Mouse (Mus musculus) ES-Bruce4 (cell line): ENCODE data around the gene Coro1b. TPM values are rescaled to one million over a fixed set of nuclear protein-coding genes. Genes with fewer than 3 reads are reported as not detected.

ENCODE experiments used
- H3K27ac ChIP-seq: 2 replicates; pipeline ENCODE4 v1.5.1; 2012; ENCODE audit warnings: low read length, inconsistent platforms; ENCODE audit not compliant: insufficient read depth
- H3K27me3 ChIP-seq: 2 replicates; pipeline ENCODE4 v1.6.1; 2012; ENCODE audit warnings: mild to moderate bottlenecking, low read length, inconsistent platforms; ENCODE audit not compliant: control insufficient read depth, poor library complexity, insufficient read depth, severe bottlenecking
- H3K36me3 ChIP-seq: 2 replicates; pipeline ENCODE4 v1.6.1; 2012; ENCODE audit warnings: inconsistent platforms, mild to moderate bottlenecking, low read length, moderate library complexity; ENCODE audit not compliant: control insufficient read depth, poor library complexity, insufficient read depth, severe bottlenecking
- H3K4me1 ChIP-seq: one replicate; pipeline ENCODE4 v1.8.1; 2011; ENCODE audit warnings: low read length; ENCODE audit not compliant: control insufficient read depth, insufficient read depth
- H3K4me3 ChIP-seq: 2 replicates; pipeline ENCODE4 v1.5.1; 2011; ENCODE audit warnings: low read depth, mild to moderate bottlenecking, low read length
- H3K9ac ChIP-seq: 2 replicates; pipeline ENCODE4 v1.6.1; 2012; ENCODE audit warnings: low read depth, mild to moderate bottlenecking, inconsistent platforms; ENCODE audit not compliant: poor library complexity, severe bottlenecking
- H3K9me3 ChIP-seq: replicated peaks from 2 replicates; pipeline ENCODE4 v1.6.1; 2012; ENCODE audit warnings: mild to moderate bottlenecking, low read length, inconsistent platforms; ENCODE audit not compliant: control insufficient read depth, poor library complexity, insufficient read depth, severe bottlenecking
- CTCF ChIP-seq: IDR thresholded peaks from one replicate; pipeline ENCODE4 v1.8.1; 2011; ENCODE audit warnings: low read depth, low read length
- EP300 ChIP-seq: IDR thresholded peaks from 2 replicates; pipeline ENCODE4 v1.6.1; 2011; ENCODE audit warnings: low read depth, low read length; ENCODE audit not compliant: insufficient read depth
- POLR2A ChIP-seq: IDR thresholded peaks from one replicate; pipeline ENCODE4 v1.8.1; 2011; ENCODE audit warnings: low read length; ENCODE audit not compliant: insufficient read depth
- polyA plus RNA-seq: library from polyadenylated mRNA; stranded (reverse); fragments of >200 nt; gene quantifications from 2 replicates; pipeline ENCODE4 v1.2.4, GENCODE M21; 2011; ENCODE audit warnings: low read depth; ENCODE audit not compliant: missing spikeins, insufficient read depth, insufficient read length

The Coro1b gene
- polyA plus RNA-seq, 1 experiment, result 88.1 TPM

DNA sequence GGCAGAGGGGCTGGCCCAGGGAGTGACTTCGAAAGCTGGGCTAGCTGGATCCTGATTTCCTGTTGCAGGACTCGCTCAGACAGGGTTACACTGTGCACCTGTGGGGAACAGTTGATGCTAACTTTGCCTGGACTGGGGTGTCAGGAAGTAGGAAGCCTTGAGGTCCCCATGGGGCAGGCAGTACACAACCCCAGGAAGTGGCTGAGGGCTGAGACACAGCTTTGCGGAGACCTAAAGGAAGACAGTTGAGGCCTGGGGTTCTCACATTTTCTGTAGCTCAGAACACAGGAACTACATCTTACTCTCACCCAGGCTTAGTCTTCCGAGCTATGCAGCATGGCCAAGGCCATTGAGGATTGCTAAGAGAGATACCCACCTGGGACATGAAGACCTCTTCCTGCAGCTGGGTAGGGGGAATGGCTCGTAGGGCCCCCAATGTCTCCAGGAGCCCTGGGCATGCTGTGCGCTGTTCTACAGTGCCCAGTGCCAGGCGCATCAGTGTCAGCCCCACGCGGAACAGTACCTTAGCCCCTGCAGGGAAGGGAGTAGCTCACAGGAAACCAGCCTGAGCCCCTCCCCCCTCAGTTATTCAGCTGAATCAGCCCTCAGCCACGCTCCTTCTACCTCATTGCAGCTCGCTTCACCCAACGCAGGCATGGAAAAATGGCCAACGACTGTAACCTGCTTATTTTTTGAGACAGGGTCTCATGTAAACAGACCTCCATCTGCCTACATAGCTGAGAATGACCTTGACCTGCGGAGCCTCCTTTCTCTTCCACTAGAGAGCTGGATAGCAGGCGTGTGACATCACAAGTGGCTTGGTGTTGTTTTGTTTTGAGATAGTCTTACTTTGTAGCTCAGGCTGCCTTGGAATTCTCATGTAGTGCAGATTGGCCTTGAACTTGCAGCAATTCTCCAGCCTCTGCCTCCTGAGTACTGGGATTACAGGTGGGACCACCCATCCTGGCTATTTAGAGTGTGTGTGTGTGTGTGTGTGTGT is 36.9 kb downstream of the Coro1b start:
- no peaks in the 10 kb centered on the region for H3K36me3 ChIP-seq
- H3K4me1 ChIP-seq, result peaks cover 3% of the 10 kb centered on the region
- H3K4me3 ChIP-seq, result no peak overlapping the region
- H3K9ac ChIP-seq, result no peak overlapping the region
- no peak for TF ChIP-seq POLR2A
- TF ChIP-seq CTCF, result no peak
- no peak for TF ChIP-seq EP300
- H3K9me3 ChIP-seq, result no peaks in the 10 kb centered on the region
- H3K27ac ChIP-seq, result no peak overlapping the region
- H3K27me3 ChIP-seq, result no peaks in the 10 kb centered on the region

DNA sequence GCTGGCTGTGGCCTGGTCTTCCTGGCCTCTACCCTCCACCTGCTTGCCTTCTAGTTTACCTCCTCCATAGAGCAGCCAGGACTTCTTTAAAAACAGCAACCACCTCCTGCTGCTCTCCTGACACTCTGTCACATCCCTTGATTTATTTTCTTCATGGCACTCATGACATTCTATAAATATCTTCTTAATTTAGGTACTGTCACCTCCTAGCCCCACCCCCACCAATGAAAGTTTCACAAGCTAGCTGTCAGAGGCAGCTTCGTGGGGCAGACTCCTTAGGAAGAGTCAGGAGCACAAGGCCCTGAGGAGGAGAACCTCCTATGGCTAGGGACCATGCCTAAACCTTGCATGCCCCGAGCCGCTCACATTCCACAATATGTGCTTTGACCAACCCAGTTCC is 38.9 kb downstream of the Coro1b start:
- Histone ChIP-seq H3K27ac (no peak overlapping the region), H3K4me3 (no peak overlapping the region), H3K4me1 (peaks cover 3% of the 10 kb centered on the region), H3K27me3 (no peaks in the 10 kb centered on the region), H3K9me3 (no peaks in the 10 kb centered on the region), H3K9ac (no peak overlapping the region), H3K36me3 (no peaks in the 10 kb centered on the region)
- no peak for TF ChIP-seq EP300
- no peak for TF ChIP-seq POLR2A
- no peak for TF ChIP-seq CTCF

DNA sequence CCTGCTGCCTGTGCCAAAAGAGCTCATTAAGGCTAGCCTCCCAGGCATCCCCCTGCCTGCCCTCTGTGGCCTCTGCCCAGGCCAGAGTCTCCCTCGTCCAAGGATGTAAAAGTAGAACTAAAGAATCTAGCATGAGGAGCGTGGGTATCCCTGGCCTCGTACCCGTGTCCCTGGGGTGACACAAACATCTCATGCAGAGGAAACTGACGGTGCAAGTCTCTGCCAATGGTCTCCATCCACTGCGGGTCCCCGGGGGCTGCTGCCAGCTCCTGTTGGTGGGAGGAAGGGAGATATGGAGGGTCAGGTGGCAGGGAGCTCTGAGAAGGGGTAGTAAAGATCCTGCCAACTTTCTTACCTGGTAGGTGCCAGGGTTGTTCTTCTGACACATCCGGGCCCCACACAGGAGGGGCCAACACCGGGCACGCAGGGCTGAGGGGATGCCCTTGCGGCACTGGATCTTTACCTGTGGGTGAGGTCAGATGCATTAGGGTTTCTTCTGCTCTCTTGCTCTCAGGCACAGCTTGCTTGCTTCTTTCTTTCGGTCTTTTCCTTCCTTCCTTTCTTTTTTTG is 40.7 kb downstream of the Coro1b start:
- no peak overlapping the region for H3K9ac ChIP-seq
- H3K27me3 ChIP-seq, result no peaks in the 10 kb centered on the region
- no peak overlapping the region for H3K27ac ChIP-seq
- peaks cover 3% of the 10 kb centered on the region for H3K4me1 ChIP-seq
- H3K9me3 ChIP-seq, result no peaks in the 10 kb centered on the region
- TF ChIP-seq CTCF (no peak), POLR2A (no peak), EP300 (no peak)
- H3K4me3 ChIP-seq, result no peak overlapping the region
- H3K36me3 ChIP-seq, result peaks cover 10% of the 10 kb centered on the region

DNA sequence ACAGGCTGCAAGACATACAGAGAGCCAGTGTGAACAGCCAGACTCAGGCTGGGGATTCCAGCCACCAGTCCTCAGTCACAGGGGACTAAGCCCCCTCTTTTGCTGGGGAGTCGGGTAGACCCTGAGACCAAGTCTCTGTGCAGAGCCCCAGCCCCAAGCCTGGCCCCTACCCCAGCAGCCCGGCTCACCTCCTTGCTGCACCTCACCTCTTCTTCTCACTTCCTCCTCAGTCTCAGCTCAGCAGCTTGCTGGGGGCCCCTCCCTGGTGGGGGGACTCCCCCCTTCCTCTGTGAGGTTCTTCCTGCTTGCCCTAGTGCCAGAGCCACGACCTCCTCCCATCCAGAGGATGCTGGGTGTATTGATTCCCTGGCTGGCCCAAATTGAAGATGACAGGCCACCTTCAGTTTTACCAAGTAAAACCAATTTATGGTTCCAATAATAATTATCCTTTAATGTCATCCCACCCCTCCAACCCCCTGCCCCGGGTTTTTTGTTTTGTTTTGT is 42.5 kb downstream of the Coro1b start, which contains the start of gene Tbc1d10c:
TSS of gene Tbc1d10c (minus strand) at position 454 of the 504 bp plus-strand sequence.
- no peaks in the 10 kb centered on the region for H3K27me3 ChIP-seq
- H3K27ac ChIP-seq, result peak within 1 kb of the TSS; percentile 88
- H3K36me3 ChIP-seq, result peaks cover 27% of the 10 kb centered on the region
- TF ChIP-seq CTCF, result no peak
- no peak for TF ChIP-seq POLR2A
- TF ChIP-seq EP300, result no peak
- H3K9me3 ChIP-seq, result no peaks in the 10 kb centered on the region
- H3K4me3 ChIP-seq, result peak within 1 kb of the TSS; percentile 90
- no peaks in the 10 kb centered on the region for H3K4me1 ChIP-seq
- H3K9ac ChIP-seq, result peak within 1 kb of the TSS; percentile 97

DNA sequence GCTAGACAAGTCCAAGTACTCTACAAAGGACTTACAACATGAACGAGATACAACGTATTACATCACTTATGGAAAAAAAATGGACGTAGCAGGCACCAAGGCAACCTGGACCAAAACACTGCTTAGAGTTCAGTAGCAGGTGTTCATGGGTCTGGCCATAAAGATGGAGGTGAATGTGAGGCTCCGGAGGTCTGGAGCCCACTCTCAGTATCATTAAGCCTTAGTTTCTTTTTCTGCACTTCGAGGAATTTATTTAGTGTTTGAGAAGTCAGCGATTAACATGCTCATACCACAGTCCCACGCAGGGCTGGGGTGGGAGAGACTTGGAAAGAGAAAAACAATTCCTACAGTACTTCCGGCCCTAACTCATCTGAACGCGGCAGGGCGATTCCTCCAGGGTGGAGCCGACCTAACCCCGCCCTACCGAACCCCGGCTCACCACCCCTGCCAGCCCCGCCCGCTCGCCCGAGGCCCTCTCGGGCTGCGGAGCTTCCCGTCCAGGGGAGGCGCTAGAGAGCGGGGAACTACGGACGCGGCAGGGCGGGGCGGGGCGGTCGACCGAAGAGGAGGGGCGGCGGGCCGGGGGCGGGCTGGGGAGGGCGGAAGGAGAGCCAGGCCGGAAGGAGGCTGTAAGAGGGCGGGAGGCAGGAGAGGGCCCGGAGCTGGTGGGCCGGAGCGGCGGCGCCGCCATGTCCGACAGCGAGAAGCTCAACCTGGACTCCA is 43.3 kb downstream of the Coro1b start, which contains the start of gene Ppp1ca:
TSS of gene Ppp1ca (plus strand) at position 538 of the 723 bp plus-strand sequence.
- peak within 1 kb of the TSS; percentile 90 for H3K4me3 ChIP-seq
- H3K9ac ChIP-seq, result peak within 1 kb of the TSS; percentile 97
- H3K36me3 ChIP-seq, result peaks cover 34% of the 10 kb centered on the region
- no peaks in the 10 kb centered on the region for H3K4me1 ChIP-seq
- TF ChIP-seq EP300 (no peak), CTCF (peak; percentile 47), POLR2A (peak; percentile 62)
- H3K9me3 ChIP-seq, result no peaks in the 10 kb centered on the region
- no peaks in the 10 kb centered on the region for H3K27me3 ChIP-seq
- H3K27ac ChIP-seq, result peak within 1 kb of the TSS; percentile 88
